Mouse (Mus musculus): ENCODE measurements around the gene 2210407C18Rik. TPM values are rescaled to one million over a fixed set of nuclear protein-coding genes. Genes with fewer than 3 reads are reported as not detected.

Gene 2210407C18Rik
- polyA plus RNA-seq, 1 experiment from 2014 or later = not detected

GRCm38 (mm10) chr11:58588620-58589250, 27.1 kb downstream of the 2210407C18Rik start:
- Histone ChIP-seq H3K4me1 (peaks cover 12% of the 10 kb centered on the region; the same call in 1 of the 2 replicates), H3K36me3 (no peaks in the 10 kb centered on the region), H3K27me3 (no peaks in the 10 kb centered on the region), H3K9me3 (no peaks in the 10 kb centered on the region), H3K9ac (replicated peaks) (no peak overlapping the region), H3K4me2 (replicated peaks) (no peak overlapping the region), H3K4me3 (no peak overlapping the region), H3K27ac (replicated peaks) (peak overlapping the region; percentile 40; the same call in 1 of the 2 replicates)
- WGBS = 20% methylated on average over 3 of the region's 3 CpGs
- peak; percentile 51; the same call in 1 of the 2 replicates for ATAC-seq (replicated peaks)

DNA sequence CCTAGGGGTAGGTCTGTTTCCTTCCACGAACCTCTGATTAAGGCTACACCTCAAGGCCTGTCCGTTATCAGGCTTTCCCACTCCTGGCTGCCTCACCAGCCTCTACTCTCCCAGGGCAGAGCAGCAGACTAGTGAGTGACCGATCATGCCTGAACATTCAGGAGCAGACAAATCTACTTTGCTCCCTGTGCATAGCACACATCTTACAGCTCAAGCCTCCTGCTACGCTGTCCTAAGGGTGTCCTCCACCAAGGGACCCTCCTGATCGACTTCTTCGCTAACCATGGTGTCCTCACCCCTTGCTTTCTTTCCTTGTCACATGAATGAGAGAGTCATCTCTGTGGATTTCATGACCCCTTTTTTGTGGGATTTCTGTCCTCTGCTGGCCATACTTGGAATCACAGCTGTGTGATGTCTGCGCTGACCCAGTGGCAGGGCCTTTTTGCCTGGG, 28.0 kb downstream of the 2210407C18Rik start:
- 67% methylated on average over 7 of the region's 7 CpGs for WGBS
- ATAC-seq (replicated peaks) = no peak
- Histone ChIP-seq H3K36me3 (no peaks in the 10 kb centered on the region), H3K9me3 (no peaks in the 10 kb centered on the region), H3K9ac (replicated peaks) (no peak overlapping the region), H3K27me3 (no peaks in the 10 kb centered on the region), H3K4me2 (replicated peaks) (no peak overlapping the region), H3K4me1 (peaks cover 12% of the 10 kb centered on the region; the same call in 1 of the 2 replicates), H3K4me3 (no peak overlapping the region), H3K27ac (replicated peaks) (no peak overlapping the region)

DNA sequence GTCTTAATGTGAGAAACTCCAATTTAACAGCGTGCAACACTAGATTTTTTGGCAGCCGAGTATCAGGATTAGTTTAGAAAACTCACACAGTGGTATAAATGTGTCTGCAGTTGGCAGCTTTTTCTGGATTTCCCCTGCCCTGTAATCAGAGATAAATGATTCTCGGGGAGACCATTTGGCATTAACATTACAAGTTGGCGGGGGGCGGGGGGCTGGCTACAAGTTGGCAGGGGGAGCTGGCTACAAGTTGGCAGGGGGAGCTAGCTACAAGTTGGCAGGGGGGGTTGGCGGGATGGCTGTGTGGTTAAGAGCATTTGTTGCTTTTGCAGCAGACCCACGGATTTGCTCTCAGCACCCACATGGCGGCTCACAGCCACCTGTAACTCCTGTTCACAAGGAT, 37.2 kb downstream of the 2210407C18Rik start:
- Histone ChIP-seq H3K36me3 (no peaks in the 10 kb centered on the region), H3K4me1 (0 out of 2 replicates have a peak, but pooled peaks cover 6% of the 10 kb centered on the region), H3K9ac (replicated peaks) (no peak overlapping the region), H3K4me2 (replicated peaks) (no peak overlapping the region), H3K9me3 (no peaks in the 10 kb centered on the region), H3K27ac (replicated peaks) (no peak overlapping the region), H3K27me3 (no peaks in the 10 kb centered on the region), H3K4me3 (no peak overlapping the region)
- ATAC-seq (replicated peaks) = peak; percentile 60; the same call in 1 of the 2 replicates
- 50% methylated on average over 8 of the region's 8 CpGs for WGBS

DNA sequence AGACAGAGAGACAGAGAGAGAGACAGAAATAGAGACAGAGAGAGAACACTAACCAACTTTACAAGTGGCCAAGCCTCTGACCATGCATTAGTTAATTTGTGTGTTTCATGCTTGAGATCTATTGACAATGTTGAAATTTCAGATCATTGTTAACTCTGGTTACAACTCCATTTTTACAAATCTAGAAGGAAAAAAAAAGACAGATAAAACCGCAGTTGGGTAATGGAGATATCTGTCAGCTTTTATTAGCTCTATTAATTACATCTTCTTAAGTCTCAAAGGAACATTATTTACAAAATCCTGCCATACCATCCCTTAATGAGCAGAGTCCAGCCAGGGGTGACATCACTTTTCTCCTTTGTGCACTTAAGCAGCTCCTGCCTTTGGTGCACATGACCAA, 38.4 kb downstream of the 2210407C18Rik start, which contains the start of gene Olfr325:
TSS of gene Olfr325 (plus strand) at position 301 of the 400 bp plus-strand sequence.
- H3K9ac ChIP-seq (replicated peaks) = no peak within 1 kb of the TSS
- WGBS = 67% methylated on average over 1 of the region's 1 CpGs
- no peak for ATAC-seq (replicated peaks)
- H3K4me2 ChIP-seq (replicated peaks) = no peak within 1 kb of the TSS
- H3K4me3 ChIP-seq = no peak within 1 kb of the TSS
- H3K36me3 ChIP-seq = no peaks in the 10 kb centered on the region
- no peaks in the 10 kb centered on the region for H3K27me3 ChIP-seq
- no peaks in the 10 kb centered on the region for H3K9me3 ChIP-seq
- H3K27ac ChIP-seq (replicated peaks) = no peak within 1 kb of the TSS
- 0 out of 2 replicates have a peak, but pooled peaks cover 6% of the 10 kb centered on the region for H3K4me1 ChIP-seq

GRCm38 (mm10) chr11:58570405-58570804, 45.5 kb downstream of the 2210407C18Rik start, which contains the start of gene Olfr224:
Gene Olfr224 (minus strand): TSS chr11:58570553.
- no peak within 1 kb of the TSS for H3K4me3 ChIP-seq
- H3K27ac ChIP-seq (replicated peaks) = no peak within 1 kb of the TSS
- H3K4me2 ChIP-seq (replicated peaks) = no peak within 1 kb of the TSS
- WGBS = 71% methylated on average over 5 of the region's 5 CpGs
- H3K4me1 ChIP-seq = no peaks in the 10 kb centered on the region
- H3K9me3 ChIP-seq = no peaks in the 10 kb centered on the region
- H3K27me3 ChIP-seq = no peaks in the 10 kb centered on the region
- no peak within 1 kb of the TSS for H3K9ac ChIP-seq (replicated peaks)
- H3K36me3 ChIP-seq = no peaks in the 10 kb centered on the region
- ATAC-seq (replicated peaks) = no peak

Other genes with a start within 250 kb of the 2210407C18Rik start
- gene Lypd8, start 237.0 kb downstream of the 2210407C18Rik start, polyA plus RNA-seq (2015; fragmentation: Nextera tagmentation; extraction: Ambion mirVana) = 0.15 TPM in 1 of 2 replicates, not detected in the other
- not detected in 2 replicates for gene 1810065E05Rik, start 195.0 kb downstream of the 2210407C18Rik start, polyA plus RNA-seq (2015; fragmentation: Nextera tagmentation; extraction: Ambion mirVana)
- gene Gm12253, start 183.5 kb downstream of the 2210407C18Rik start, polyA plus RNA-seq (2015; fragmentation: Nextera tagmentation; extraction: Ambion mirVana) = not detected in 2 replicates
- gene Lypd9, start 163.2 kb downstream of the 2210407C18Rik start, polyA plus RNA-seq (2015; fragmentation: Nextera tagmentation; extraction: Ambion mirVana) = not detected in 2 replicates
- gene Olfr30, start 153.8 kb downstream of the 2210407C18Rik start, polyA plus RNA-seq (2015; fragmentation: Nextera tagmentation; extraction: Ambion mirVana) = not detected in 2 replicates
- not detected in 2 replicates for gene Olfr332, start 123.5 kb downstream of the 2210407C18Rik start, polyA plus RNA-seq (2015; fragmentation: Nextera tagmentation; extraction: Ambion mirVana)
- gene Olfr331, start 113.5 kb downstream of the 2210407C18Rik start, polyA plus RNA-seq (2015; fragmentation: Nextera tagmentation; extraction: Ambion mirVana) = not detected in 2 replicates
- not detected in 2 replicates for gene Olfr330, start 81.2 kb downstream of the 2210407C18Rik start, polyA plus RNA-seq (2015; fragmentation: Nextera tagmentation; extraction: Ambion mirVana)
- not detected in 2 replicates for gene Olfr329-ps, start 69.7 kb downstream of the 2210407C18Rik start, polyA plus RNA-seq (2015; fragmentation: Nextera tagmentation; extraction: Ambion mirVana)
- 0.10 TPM in 1 of 2 replicates, not detected in the other for gene Olfr328, start 60.4 kb downstream of the 2210407C18Rik start, polyA plus RNA-seq (2015; fragmentation: Nextera tagmentation; extraction: Ambion mirVana)
- gene Olfr224, start 45.5 kb downstream of the 2210407C18Rik start, polyA plus RNA-seq (2015; fragmentation: Nextera tagmentation; extraction: Ambion mirVana) = not detected in 2 replicates
- gene Olfr325, start 38.3 kb downstream of the 2210407C18Rik start, polyA plus RNA-seq (2015; fragmentation: Nextera tagmentation; extraction: Ambion mirVana) = not detected in 2 replicates
- gene Olfr324, start 21.0 kb downstream of the 2210407C18Rik start, polyA plus RNA-seq (2015; fragmentation: Nextera tagmentation; extraction: Ambion mirVana) = not detected in 2 replicates
- gene Olfr323, start 14.4 kb upstream of the 2210407C18Rik start, polyA plus RNA-seq (2015; fragmentation: Nextera tagmentation; extraction: Ambion mirVana) = not detected in 2 replicates
- gene Trim58, start 24.4 kb upstream of the 2210407C18Rik start, polyA plus RNA-seq (2015; fragmentation: Nextera tagmentation; extraction: Ambion mirVana) = not detected in 2 replicates
- not detected in 2 replicates for gene Olfr322, start 42.7 kb upstream of the 2210407C18Rik start, polyA plus RNA-seq (2015; fragmentation: Nextera tagmentation; extraction: Ambion mirVana)
- gene Olfr320, start 65.0 kb upstream of the 2210407C18Rik start, polyA plus RNA-seq (2015; fragmentation: Nextera tagmentation; extraction: Ambion mirVana) = not detected in 2 replicates
- gene Olfr319, start 83.1 kb upstream of the 2210407C18Rik start, polyA plus RNA-seq (2015; fragmentation: Nextera tagmentation; extraction: Ambion mirVana) = 0.19 TPM in 1 of 2 replicates, not detected in the other
- not detected in 2 replicates for gene Olfr318, start 107.9 kb upstream of the 2210407C18Rik start, polyA plus RNA-seq (2015; fragmentation: Nextera tagmentation; extraction: Ambion mirVana)
- gene Olfr317, start 123.1 kb upstream of the 2210407C18Rik start, polyA plus RNA-seq (2015; fragmentation: Nextera tagmentation; extraction: Ambion mirVana) = 0.06 and 0.10 TPM in 2 replicates
- gene Olfr316, start 136.7 kb upstream of the 2210407C18Rik start, polyA plus RNA-seq (2015; fragmentation: Nextera tagmentation; extraction: Ambion mirVana) = 0.08 TPM in 1 of 2 replicates, not detected in the other
- gene Olfr315, start 157.1 kb upstream of the 2210407C18Rik start, polyA plus RNA-seq (2015; fragmentation: Nextera tagmentation; extraction: Ambion mirVana) = not detected in 2 replicates
- not detected in 2 replicates for gene Olfr314, start 166.9 kb upstream of the 2210407C18Rik start, polyA plus RNA-seq (2015; fragmentation: Nextera tagmentation; extraction: Ambion mirVana)
- 4.9 and 8.4 TPM in 2 replicates for gene Fam183b, start 185.9 kb upstream of the 2210407C18Rik start, polyA plus RNA-seq (2015; fragmentation: Nextera tagmentation; extraction: Ambion mirVana)
- not detected in 2 replicates for gene Olfr313, start 198.9 kb upstream of the 2210407C18Rik start, polyA plus RNA-seq (2015; fragmentation: Nextera tagmentation; extraction: Ambion mirVana)
- not detected in 2 replicates for gene Olfr312, start 213.2 kb upstream of the 2210407C18Rik start, polyA plus RNA-seq (2015; fragmentation: Nextera tagmentation; extraction: Ambion mirVana)
- gene Olfr311, start 223.2 kb upstream of the 2210407C18Rik start, polyA plus RNA-seq (2015; fragmentation: Nextera tagmentation; extraction: Ambion mirVana) = not detected in 2 replicates
- 22.9 TPM in 2 replicates for gene Gm12258, start 231.1 kb upstream of the 2210407C18Rik start, polyA plus RNA-seq (2015; fragmentation: Nextera tagmentation; extraction: Ambion mirVana)

All from forebrain, embryonic 15.5 days (tissue).